Mouse (Mus musculus) cerebellum, adult 2 months (tissue): ENCODE data around the gene Lemd1.

ENCODE experiments used
- CTCF ChIP-seq: fragments of 200-500 bp; IDR thresholded peaks from 2 replicates; pipeline ENCODE4 v1.5.1; 2011; ENCODE audit warnings: low read depth, mild to moderate bottlenecking, control low read depth, low read length, moderate library complexity, borderline replicate concordance; ENCODE audit not compliant: insufficient read depth
- POLR2A ChIP-seq: fragments of 200-500 bp; IDR thresholded peaks from 2 replicates; pipeline ENCODE4 v1.6.1; 2011; ENCODE audit warnings: low read length, control low read depth, borderline replicate concordance; ENCODE audit not compliant: insufficient read depth

GRCm38 (mm10) chr1:132231470-132232274 is 40.4 kb downstream of the Lemd1 start:
- TF ChIP-seq CTCF, result no peak
- TF ChIP-seq POLR2A, result no peak
